Mouse (Mus musculus) G1E (cell line): ENCODE measurements around the gene Snap23. TPM values are rescaled to one million over a fixed set of nuclear protein-coding genes. Genes with fewer than 3 reads are reported as not detected.
A peak's percentile ranks its signal among the peaks of the same experiment; 100 is the strongest.

Source experiments
- ATAC-seq: 2 replicates; pipeline ENCODE4 v1.8.0; 2016; ENCODE audit warnings: mild to moderate bottlenecking; ENCODE audit not compliant: insufficient number of reproducible peaks, poor library complexity, low FRiP score, severe bottlenecking; ENCODE audit errors: extremely low read depth
- DNase-seq: peaks from one replicate; pipeline ENCODE4 v3.0.0; 2012; ENCODE audit warnings: low spot score
- H3K27me3 ChIP-seq: 2 replicates; pipeline ENCODE4 v1.6.1; 2012; ENCODE audit warnings: mild to moderate bottlenecking, low read length, inconsistent platforms; ENCODE audit not compliant: insufficient read depth
- H3K36me3 ChIP-seq: replicated peaks from 2 replicates; pipeline ENCODE3; 2012; ENCODE audit warnings: mild to moderate bottlenecking, inconsistent platforms
- H3K4me1 ChIP-seq: 2 replicates; pipeline ENCODE4 v1.6.1; 2012; ENCODE audit warnings: low read depth, low read length, inconsistent platforms, mixed read lengths; ENCODE audit not compliant: insufficient read depth
- H3K4me3 ChIP-seq: 2 replicates; pipeline ENCODE4 v1.5.1; 2012; ENCODE audit warnings: low read depth, mild to moderate bottlenecking, inconsistent platforms, low read length, moderate library complexity, mixed read lengths
- H3K9me3 ChIP-seq: replicated peaks from 2 replicates; pipeline ENCODE4 v1.6.1; 2012; ENCODE audit warnings: inconsistent platforms
- CTCF ChIP-seq: IDR thresholded peaks from 2 replicates; pipeline ENCODE4 v1.5.1; 2012; ENCODE audit warnings: low read depth, low read length, inconsistent platforms, mixed read lengths
- GATA1 ChIP-seq: IDR thresholded peaks from 2 replicates; pipeline ENCODE4 v1.6.1; 2012; ENCODE audit warnings: borderline replicate concordance, low read length, inconsistent platforms, mixed read lengths
- GATA2 ChIP-seq: IDR thresholded peaks from 2 replicates; pipeline ENCODE4 v1.6.1; 2012; ENCODE audit warnings: low read depth, low read length, inconsistent platforms, borderline replicate concordance
- POLR2AphosphoS5 ChIP-seq: IDR thresholded peaks from 2 replicates; pipeline ENCODE4 v1.6.1; 2012; ENCODE audit warnings: low read depth, low read length, inconsistent platforms; ENCODE audit not compliant: insufficient replicate concordance
- TAL1 ChIP-seq: conservative IDR thresholded peaks from 2 replicates; pipeline ENCODE4 v1.6.1; 2012; ENCODE audit warnings: low read depth, low read length, inconsistent platforms, mixed read lengths
- polyA plus RNA-seq: library from polyadenylated mRNA; stranded (reverse); fragments of >175 nt; gene quantifications from 2 replicates; pipeline ENCODE4 v1.2.3, GENCODE M21; 2012
- total RNA-seq, 2 experiments: library from RNA; stranded (forward) in 1 of 2; stranded (reverse) in 1 of 2; fragments of 200-1000 nt in 1 of 2; fragments of >200 nt in 1 of 2; fragmentation: Nextera tagmentation in 1 of 2; gene quantifications; 2 replicates each; pipeline ENCODE4 v1.2.3; 2014 to 2017

Gene Snap23
- total and polyA plus RNA-seq, 3 experiments: 20.5 to 328 (median 242) TPM

GRCm38 (mm10) chr2:120575978-120576377 is 8.5 kb downstream of the Snap23 start:
- Histone ChIP-seq H3K27me3 (no peaks in the 10 kb centered on the region), H3K4me3 (peak overlapping the region; percentile 16; the same call in 1 of the 2 replicates), H3K4me1 (peaks cover 84% of the 10 kb centered on the region), H3K9me3 (no peaks in the 10 kb centered on the region), H3K36me3 (peaks cover 41% of the 10 kb centered on the region)
- TF ChIP-seq CTCF (no peak), TAL1 (peak; percentile 32; the same call in 1 of the 2 replicates)
- no peak for DNase-seq
- peak; percentile 65 for ATAC-seq

GRCm38 (mm10) chr2:120577799-120578198 is 10.3 kb downstream of the Snap23 start:
- Histone ChIP-seq H3K27me3 (no peaks in the 10 kb centered on the region), H3K9me3 (no peaks in the 10 kb centered on the region), H3K4me1 (peaks cover 81% of the 10 kb centered on the region), H3K36me3 (peaks cover 34% of the 10 kb centered on the region), H3K4me3 (no peak overlapping the region; the same call in 1 of the 2 replicates)
- TF ChIP-seq GATA1 (no peak), CTCF (no peak), TAL1 (no peak), GATA2 (no peak)
- DNase-seq (no peak), ATAC-seq (no peak)

GRCm38 (mm10) chr2:120578286-120578685 is 10.8 kb downstream of the Snap23 start:
- Histone ChIP-seq H3K4me3 (no peak overlapping the region; the same call in 1 of the 2 replicates), H3K9me3 (no peaks in the 10 kb centered on the region), H3K4me1 (peaks cover 78% of the 10 kb centered on the region), H3K36me3 (peaks cover 33% of the 10 kb centered on the region), H3K27me3 (no peaks in the 10 kb centered on the region)
- ATAC-seq (peak; percentile 48; the same call in 1 of the 2 replicates), DNase-seq (peak; percentile 23)
- TF ChIP-seq TAL1 (no peak), GATA2 (no peak), GATA1 (no peak), POLR2AphosphoS5 (no peak), CTCF (no peak)

- ATAC-seq (no peak), DNase-seq (no peak)
- Histone ChIP-seq H3K4me1 (peaks cover 4% of the 10 kb centered on the region; the same call in 1 of the 2 replicates), H3K27me3 (no peaks in the 10 kb centered on the region), H3K36me3 (peaks cover 81% of the 10 kb centered on the region), H3K4me3 (no peak overlapping the region), H3K9me3 (no peaks in the 10 kb centered on the region)
- TF ChIP-seq CTCF: no peak
- TF ChIP-seq POLR2AphosphoS5: no peak
- no peak for TF ChIP-seq GATA1
- no peak for TF ChIP-seq GATA2
- no peak for TF ChIP-seq TAL1
These were observed 22.3 kb downstream of the Snap23 start for GRCm38 (mm10) chr2:120589759-120590158.

- TF ChIP-seq GATA1 (no peak), GATA2 (no peak), TAL1 (no peak), CTCF (no peak), POLR2AphosphoS5 (no peak)
- no peak overlapping the region for H3K4me3 ChIP-seq
- ATAC-seq (no peak), DNase-seq (no peak)
- no peaks in the 10 kb centered on the region for H3K9me3 ChIP-seq
- H3K27me3 ChIP-seq: no peaks in the 10 kb centered on the region
- peaks cover 4% of the 10 kb centered on the region; the same call in 1 of the 2 replicates for H3K4me1 ChIP-seq
- peaks cover 81% of the 10 kb centered on the region for H3K36me3 ChIP-seq
These were observed 24.8 kb downstream of the Snap23 start for GRCm38 (mm10) chr2:120592227-120592626.

GRCm38 (mm10) chr2:120597734-120598133 is 30.3 kb downstream of the Snap23 start:
- peaks cover 4% of the 10 kb centered on the region; the same call in 1 of the 2 replicates for H3K4me1 ChIP-seq
- no peak for TF ChIP-seq POLR2AphosphoS5
- TF ChIP-seq TAL1: no peak
- no peak for TF ChIP-seq GATA1
- no peak for TF ChIP-seq GATA2
- TF ChIP-seq CTCF: no peak
- H3K27me3 ChIP-seq: no peaks in the 10 kb centered on the region
- DNase-seq (no peak), ATAC-seq (no peak)
- H3K4me3 ChIP-seq: no peak overlapping the region
- H3K9me3 ChIP-seq: no peaks in the 10 kb centered on the region
- H3K36me3 ChIP-seq: peaks cover 82% of the 10 kb centered on the region

- DNase-seq (no peak), ATAC-seq (no peak)
- H3K27me3 ChIP-seq: no peaks in the 10 kb centered on the region
- H3K9me3 ChIP-seq: no peaks in the 10 kb centered on the region
- H3K36me3 ChIP-seq: peaks cover 84% of the 10 kb centered on the region
- no peak for TF ChIP-seq CTCF
- no peak for TF ChIP-seq POLR2AphosphoS5
- TF ChIP-seq TAL1: no peak
- TF ChIP-seq GATA2: no peak
- no peak for TF ChIP-seq GATA1
- no peak overlapping the region for H3K4me3 ChIP-seq
- no peaks in the 10 kb centered on the region for H3K4me1 ChIP-seq
These were observed 32.0 kb downstream of the Snap23 start for GRCm38 (mm10) chr2:120599506-120599905.
